Mouse (Mus musculus) liver, embryonic 18 days (tissue): ENCODE measurements around the gene Gm21992. TPM values are rescaled to one million over a fixed set of nuclear protein-coding genes. Genes with fewer than 3 reads are reported as not detected.

ENCODE experiments used
- polyA plus RNA-seq: library from polyadenylated mRNA; depleted of rRNA; stranded (reverse); fragments of >200 nt; gene quantifications from 2 replicates; pipeline ENCODE4 v1.2.3, GENCODE M21; 2012; rRNA removed

Gm21992 gene
- 14.1 and 14.8 TPM in 2 replicates for polyA plus RNA-seq

GRCm38 (mm10) chr19:4811063-4811908 lies at the start of gene Gm21992, which contains the start of gene Rbm14:
Gm21992 (minus strand) TSS chr19:4811612.
Rbm14 (minus strand) TSS chr19:4811634.

GRCm38 (mm10) chr19:4854552-4855469 lies 43.4 kb upstream of the Gm21992 start, which contains the start of gene Ctsf:
Ctsf (plus strand) TSS chr19:4855130.

GRCm38 (mm10) chr19:4839149-4839548 lies 27.7 kb upstream of the Gm21992 start, which contains the start of the genes Ccs and Ccdc87:
Ccs (minus strand) TSS chr19:4839332.
Ccdc87 (plus strand) TSS chr19:4839366.

GRCm38 (mm10) chr19:4793831-4794422 lies 17.5 kb downstream of the Gm21992 start, which contains the start of gene Rbm4:
Rbm4 (minus strand) TSS chr19:4793901.

GRCm38 (mm10) chr19:4756193-4756911 lies 55.1 kb downstream of the Gm21992 start, which contains the start of gene Rbm4b:
Rbm4b (plus strand) TSS chr19:4756497.

GRCm38 (mm10) chr19:4711098-4711600 lies 100.3 kb downstream of the Gm21992 start, which contains the start of gene Sptbn2:
Sptbn2 (plus strand) TSS chr19:4711167.

GRCm38 (mm10) chr19:4698205-4698677 lies 113.2 kb downstream of the Gm21992 start, which contains the start of gene Gm960:
Gm960 (minus strand) TSS chr19:4698668.

Other genes starting within 250 kb of the Gm21992 start
- 1.1 and 1.2 TPM in 2 replicates for gene Lrfn4, start 195.9 kb downstream of the Gm21992 start, polyA plus RNA-seq
- 15.3 and 16.1 TPM in 2 replicates for gene Rce1, start 186.0 kb downstream of the Gm21992 start, polyA plus RNA-seq
- gene Gm960, start 112.9 kb downstream of the Gm21992 start, polyA plus RNA-seq = 0.01 and 0.07 TPM in 2 replicates
- gene Sptbn2, start 100.4 kb downstream of the Gm21992 start, polyA plus RNA-seq = 0.30 and 0.31 TPM in 2 replicates
- gene Rbm4b, start 55.1 kb downstream of the Gm21992 start, polyA plus RNA-seq = 7.1 and 8.3 TPM in 2 replicates
- gene Rbm4, start 17.7 kb downstream of the Gm21992 start, polyA plus RNA-seq = 35.7 and 37.7 TPM in 2 replicates
- gene Rbm14, start within 50 bp of the Gm21992 start, polyA plus RNA-seq = 18.2 and 18.3 TPM in 2 replicates
- gene Ccs, start 27.7 kb upstream of the Gm21992 start, polyA plus RNA-seq = 158 and 166 TPM in 2 replicates
- 0.01 TPM in 1 of 2 replicates, not detected in the other for gene Ccdc87, start 27.8 kb upstream of the Gm21992 start, polyA plus RNA-seq
- 22.9 and 23.6 TPM in 2 replicates for gene Ctsf, start 43.5 kb upstream of the Gm21992 start, polyA plus RNA-seq
- 0.06 and 0.10 TPM in 2 replicates for gene Actn3, start 66.3 kb upstream of the Gm21992 start, polyA plus RNA-seq
- gene Zdhhc24, start 67.1 kb upstream of the Gm21992 start, polyA plus RNA-seq = 10.1 and 10.6 TPM in 2 replicates
- 0.52 and 0.79 TPM in 2 replicates for gene Bbs1, start 95.0 kb upstream of the Gm21992 start, polyA plus RNA-seq
- gene Dpp3, start 116.7 kb upstream of the Gm21992 start, polyA plus RNA-seq = 33.6 and 33.7 TPM in 2 replicates
- gene Peli3, start 131.5 kb upstream of the Gm21992 start, polyA plus RNA-seq = 0.17 and 0.28 TPM in 2 replicates
- gene Mrpl11, start 150.5 kb upstream of the Gm21992 start, polyA plus RNA-seq = 23.7 and 24.7 TPM in 2 replicates
- gene Npas4, start 178.7 kb upstream of the Gm21992 start, polyA plus RNA-seq = 0.07 and 0.10 TPM in 2 replicates
- gene Slc29a2, start 212.2 kb upstream of the Gm21992 start, polyA plus RNA-seq = 1.4 and 2.0 TPM in 2 replicates
- 6.2 and 7.5 TPM in 2 replicates for gene B4gat1, start 227.2 kb upstream of the Gm21992 start, polyA plus RNA-seq
- 0.26 and 0.37 TPM in 2 replicates for gene AC124502.3, start 227.3 kb upstream of the Gm21992 start, polyA plus RNA-seq
- gene Brms1, start 229.7 kb upstream of the Gm21992 start, polyA plus RNA-seq = 14.8 and 15.2 TPM in 2 replicates
- 0.52 and 0.58 TPM in 2 replicates for gene Rin1, start 238.9 kb upstream of the Gm21992 start, polyA plus RNA-seq